Mouse (Mus musculus) kidney, adult 18-20 months (tissue): ENCODE measurements at regions not wholly inside any gene's neighbourhood (a gene's known extent, or its start where the extent isn't known, plus 50 kb on each side); places are given as distances from the start of the nearest gene placed in this dataset.

Source experiments
- DNase-seq: peaks from one replicate; pipeline ENCODE4 v3.0.0; 2021

- no peak for DNase-seq
Observed at GRCm38 (mm10) chr3:146337429-146337828, 67.0 kb upstream of the Ssx2ip start.

- no peak for DNase-seq
Observed at GRCm38 (mm10) chr3:146337861-146338281, 66.6 kb upstream of the Ssx2ip start.

GRCm38 (mm10) chr3:146338445-146338844 is 66.0 kb upstream of the Ssx2ip start:
- DNase-seq: no peak

- DNase-seq: no peak
Observed at GRCm38 (mm10) chr3:146340316-146341055, 64.0 kb upstream of the Ssx2ip start.

- DNase-seq: no peak
Observed at GRCm38 (mm10) chr3:146341652-146342340, 62.6 kb upstream of the Ssx2ip start.

GRCm38 (mm10) chr3:146342727-146343126 is 61.7 kb upstream of the Ssx2ip start:
- DNase-seq: no peak

- DNase-seq: peak; percentile 79
Observed at GRCm38 (mm10) chr3:146343649-146344401, 60.6 kb upstream of the Ssx2ip start.

GRCm38 (mm10) chr3:146344402-146345025 is 59.9 kb upstream of the Ssx2ip start:
- no peak for DNase-seq

- DNase-seq: peak; percentile 57
Observed at GRCm38 (mm10) chr3:146345308-146345780, 59.1 kb upstream of the Ssx2ip start.

GRCm38 (mm10) chr3:146345946-146346345 is 58.5 kb upstream of the Ssx2ip start:
- no peak for DNase-seq

GRCm38 (mm10) chr3:146347311-146347710 is 57.1 kb upstream of the Ssx2ip start:
- DNase-seq: no peak

- no peak for DNase-seq
Observed at GRCm38 (mm10) chr3:146348921-146349320, 55.5 kb upstream of the Ssx2ip start.

- no peak for DNase-seq
Observed at GRCm38 (mm10) chr3:146349393-146349792, 55.0 kb upstream of the Ssx2ip start.

- no peak for DNase-seq
Observed at GRCm38 (mm10) chr3:146350126-146350525, 54.3 kb upstream of the Ssx2ip start.

- DNase-seq: no peak
Observed at GRCm38 (mm10) chr3:146351468-146351867, 53.0 kb upstream of the Ssx2ip start.

- DNase-seq: peak; percentile 34
Observed at GRCm38 (mm10) chr3:146352187-146352586, 52.3 kb upstream of the Ssx2ip start.

- no peak for DNase-seq
Observed at GRCm38 (mm10) chr3:146353961-146354360, 50.5 kb upstream of the Ssx2ip start.
